In genomic region chr19:8605241-8605558, GRCm38 (mm10) we compare ENCODE assay signal across 21 mouse cellular contexts. TPM values are rescaled to one million over a fixed set of nuclear protein-coding genes. Genes with fewer than 3 reads are reported as not detected.
A peak's percentile ranks its signal among the peaks of the same experiment; 100 is the strongest.
DNase-seq lines count a peak whose midpoint lies in the region; ATAC-seq and TF ChIP-seq lines count a peak whose summit lies in the region.
"Had no signal": no experiment of that assay in that cellular context is flagged by ENCODE, and none has a peak within 500 bp of the region (broad histone marks: within the 10 kb centered on the region; RNA-seq: fewer than 3 reads in every experiment).

No protein-coding gene starts in this region.

- H3K9me3 ChIP-seq in stomach, embryonic 15.5 days: no peaks in the 10 kb centered on the region
- H3K9me3 ChIP-seq in stomach, postnatal 0 days (ENCODE audit: control insufficient read depth, low read length): no peaks in the 10 kb centered on the region
- no peaks in the 10 kb centered on the region for H3K9me3 ChIP-seq in kidney, embryonic 16.5 days (ENCODE audit: low read length)
- H3K9me3 ChIP-seq in liver, embryonic 12.5 days (replicated peaks): no peaks in the 10 kb centered on the region
- H3K9me3 ChIP-seq in hindbrain, embryonic 14.5 days (ENCODE audit: control insufficient read depth, low read length): no peaks in the 10 kb centered on the region
- no peaks in the 10 kb centered on the region for H3K9me3 ChIP-seq in midbrain, embryonic 13.5 days
- H3K9me3 ChIP-seq: embryonic facial prominence, embryonic 15.5 days; hindbrain, embryonic 10.5 days; limb, embryonic 10.5 days; midbrain, embryonic 10.5 days had no signal

- no peak overlapping the region for H3K27ac ChIP-seq in stomach, embryonic 15.5 days
- H3K27ac ChIP-seq in stomach, postnatal 0 days (replicated peaks): no peak overlapping the region
- H3K27ac ChIP-seq in kidney, embryonic 16.5 days (ENCODE audit: low read length): no peak overlapping the region
- no peak overlapping the region for H3K27ac ChIP-seq in liver, embryonic 12.5 days
- no peak overlapping the region for H3K27ac ChIP-seq in hindbrain, embryonic 14.5 days
- H3K27ac ChIP-seq in midbrain, embryonic 13.5 days: no peak overlapping the region
- H3K27ac ChIP-seq: embryonic facial prominence, embryonic 15.5 days; hindbrain, embryonic 10.5 days; limb, embryonic 10.5 days; midbrain, embryonic 10.5 days had no signal

- no peak overlapping the region for H3K9ac ChIP-seq in stomach, embryonic 15.5 days
- no peak overlapping the region for H3K9ac ChIP-seq in stomach, postnatal 0 days (ENCODE audit: low read length)
- no peak overlapping the region for H3K9ac ChIP-seq in kidney, embryonic 16.5 days (replicated peaks; ENCODE audit: low read length)
- H3K9ac ChIP-seq in liver, embryonic 12.5 days: no peak overlapping the region
- no peak overlapping the region for H3K9ac ChIP-seq in hindbrain, embryonic 14.5 days
- H3K9ac ChIP-seq in midbrain, embryonic 13.5 days (replicated peaks): no peak overlapping the region
- H3K9ac ChIP-seq: embryonic facial prominence, embryonic 15.5 days had no signal

- DNase-seq in stomach, postnatal 0 days (ENCODE audit: low spot score): no peak
- DNase-seq in hindbrain, embryonic 14.5 days (ENCODE audit: low spot score): no peak
- DNase-seq in frontal cortex, postnatal 25 days (ENCODE audit: low spot score in 2 of 2): no peak
- DNase-seq: cerebellum, adult 11 months; layer of hippocampus, postnatal 36 days; thymus, postnatal 36 days had no signal

- H3K36me3 ChIP-seq in stomach, embryonic 15.5 days: no peaks in the 10 kb centered on the region
- H3K36me3 ChIP-seq in stomach, postnatal 0 days (ENCODE audit: control insufficient read depth, insufficient read depth, low read length): no peaks in the 10 kb centered on the region
- no peaks in the 10 kb centered on the region for H3K36me3 ChIP-seq in kidney, embryonic 16.5 days (ENCODE audit: insufficient read depth, low read length)
- H3K36me3 ChIP-seq in liver, embryonic 12.5 days: no peaks in the 10 kb centered on the region
- H3K36me3 ChIP-seq in hindbrain, embryonic 14.5 days (replicated peaks; ENCODE audit: control insufficient read depth, insufficient read depth): no peaks in the 10 kb centered on the region
- H3K36me3 ChIP-seq in midbrain, embryonic 13.5 days: no peaks in the 10 kb centered on the region
- H3K36me3 ChIP-seq: embryonic facial prominence, embryonic 15.5 days; hindbrain, embryonic 10.5 days; limb, embryonic 10.5 days; midbrain, embryonic 10.5 days had no signal

- H3K4me3 ChIP-seq in stomach, embryonic 15.5 days (replicated peaks): no peak overlapping the region
- H3K4me3 ChIP-seq in stomach, postnatal 0 days (ENCODE audit: low read depth, low read length): no peak overlapping the region
- no peak overlapping the region for H3K4me3 ChIP-seq in kidney, embryonic 16.5 days (ENCODE audit: low read length)
- no peak overlapping the region for H3K4me3 ChIP-seq in liver, embryonic 12.5 days
- H3K4me3 ChIP-seq in hindbrain, embryonic 14.5 days (replicated peaks; ENCODE audit: low read length): no peak overlapping the region
- no peak overlapping the region for H3K4me3 ChIP-seq in midbrain, embryonic 13.5 days (replicated peaks)
- H3K4me3 ChIP-seq: embryonic facial prominence, embryonic 15.5 days; hindbrain, embryonic 10.5 days; limb, embryonic 10.5 days; midbrain, embryonic 10.5 days; myocyte had no signal

- peak; percentile 38; the same call in 1 of the 2 replicates for ATAC-seq in stomach, embryonic 15.5 days (ENCODE audit: insufficient read depth, low FRiP score, low read depth)
- no peak for ATAC-seq in stomach, postnatal 0 days (ENCODE audit: low FRiP score, low TSS enrichment)
- ATAC-seq in kidney, embryonic 16.5 days (ENCODE audit: low FRiP score, low TSS enrichment): peak; percentile 80
- peak; percentile 6; the same call in 1 of the 2 replicates for ATAC-seq in liver, embryonic 12.5 days
- ATAC-seq in hindbrain, embryonic 14.5 days (ENCODE audit: low FRiP score): no peak
- no peak for ATAC-seq in midbrain, embryonic 13.5 days
- ATAC-seq: forebrain, embryonic 14.5 days had no signal

- no peaks in the 10 kb centered on the region for H3K4me1 ChIP-seq in stomach, embryonic 15.5 days
- no peaks in the 10 kb centered on the region for H3K4me1 ChIP-seq in stomach, postnatal 0 days (replicated peaks; ENCODE audit: control insufficient read depth, insufficient read depth)
- no peaks in the 10 kb centered on the region for H3K4me1 ChIP-seq in kidney, embryonic 16.5 days (ENCODE audit: insufficient read depth, low read length)
- H3K4me1 ChIP-seq in liver, embryonic 12.5 days: peaks cover 51% of the 10 kb centered on the region
- no peaks in the 10 kb centered on the region for H3K4me1 ChIP-seq in hindbrain, embryonic 14.5 days (replicated peaks; ENCODE audit: control insufficient read depth, insufficient read depth, low read length)
- no peaks in the 10 kb centered on the region for H3K4me1 ChIP-seq in midbrain, embryonic 13.5 days (replicated peaks)
- H3K4me1 ChIP-seq: embryonic facial prominence, embryonic 15.5 days; hindbrain, embryonic 10.5 days; limb, embryonic 10.5 days had no signal

- 79% methylated on average over 3 of the region's 3 CpGs for WGBS in stomach, embryonic 15.5 days
- WGBS in stomach, postnatal 0 days: 72% methylated on average over 3 of the region's 3 CpGs
- WGBS in kidney, embryonic 16.5 days: 91% methylated on average over 3 of the region's 3 CpGs
- 38% methylated on average over 3 of the region's 3 CpGs for WGBS in liver, embryonic 12.5 days (ENCODE audit: insufficient replicate concordance)
- WGBS in hindbrain, embryonic 14.5 days: 92% methylated on average over 3 of the region's 3 CpGs
- 92% methylated on average over 3 of the region's 3 CpGs for WGBS in midbrain, embryonic 13.5 days

- no peak overlapping the region for H3K4me2 ChIP-seq in stomach, embryonic 15.5 days
- no peak overlapping the region for H3K4me2 ChIP-seq in stomach, postnatal 0 days (replicated peaks; ENCODE audit: low read depth)
- H3K4me2 ChIP-seq in kidney, embryonic 16.5 days (replicated peaks; ENCODE audit: low read depth, low read length): no peak overlapping the region
- H3K4me2 ChIP-seq in liver, embryonic 12.5 days: no peak overlapping the region
- H3K4me2 ChIP-seq in hindbrain, embryonic 14.5 days (replicated peaks): no peak overlapping the region
- H3K4me2 ChIP-seq in midbrain, embryonic 13.5 days (replicated peaks): no peak overlapping the region
- H3K4me2 ChIP-seq: embryonic facial prominence, embryonic 15.5 days had no signal

- TF ChIP-seq CTCF in stomach, postnatal 0 days (IDR thresholded peaks at IDR 0.05; ENCODE audit: low read depth): no peak

- no peak for TF ChIP-seq EP300 in stomach, postnatal 0 days (optimal IDR thresholded peaks at IDR 0.05)

- H3K27me3 ChIP-seq in stomach, embryonic 15.5 days (replicated peaks): no peaks in the 10 kb centered on the region
- H3K27me3 ChIP-seq in stomach, postnatal 0 days (ENCODE audit: control insufficient read depth, insufficient read depth, low read length): no peaks in the 10 kb centered on the region
- no peaks in the 10 kb centered on the region for H3K27me3 ChIP-seq in kidney, embryonic 16.5 days (ENCODE audit: insufficient read depth, low read length)
- peaks cover 18% of the 10 kb centered on the region for H3K27me3 ChIP-seq in liver, embryonic 12.5 days (replicated peaks)
- H3K27me3 ChIP-seq in hindbrain, embryonic 14.5 days (ENCODE audit: control insufficient read depth, insufficient read depth, low read length): no peaks in the 10 kb centered on the region
- H3K27me3 ChIP-seq in midbrain, embryonic 13.5 days: no peaks in the 10 kb centered on the region
- H3K27me3 ChIP-seq: embryonic facial prominence, embryonic 15.5 days had no signal

RNA-seq across cellular contexts. Expression of gene Slc22a6, which starts 12.6 kb away (rescaled TPM):
- not detected in 2 replicates for polyA plus RNA-seq in stomach, embryonic 15.5 days (2015; fragmentation: Nextera tagmentation; extraction: Ambion mirVana)
- polyA plus RNA-seq in stomach, postnatal 0 days (2015; fragmentation: Nextera tagmentation; extraction: Ambion mirVana): not detected in 2 replicates
- polyA plus RNA-seq in kidney, embryonic 16.5 days (2015; fragmentation: Nextera tagmentation; extraction: Ambion mirVana): 48.8 and 59.4 TPM in 2 replicates
- not detected in 2 replicates for polyA plus RNA-seq in liver, embryonic 12.5 days (2016; fragmentation: Nextera tagmentation; extraction: Ambion mirVana)
- polyA plus RNA-seq in hindbrain, embryonic 14.5 days (2014; fragmentation: Nextera tagmentation; extraction: Ambion mirVana): 3.5 and 3.7 TPM in 2 replicates
- 8.5 and 9.5 TPM in 2 replicates for polyA plus RNA-seq in midbrain, embryonic 13.5 days (2015; fragmentation: Nextera tagmentation; extraction: Ambion mirVana)
- polyA plus RNA-seq: C2C12; heart, embryonic 14.5 days; intestine, embryonic 14.5 days; limb, embryonic 10.5 days; lung, embryonic 16.5 days; myocyte; stomach, embryonic 16.5 days had no signal

RNA-seq across cellular contexts. Expression of gene Slc22a8, which starts 14.1 kb away (rescaled TPM):
- polyA plus RNA-seq in stomach, embryonic 15.5 days (2015; fragmentation: Nextera tagmentation; extraction: Ambion mirVana): 0.05 and 0.12 TPM in 2 replicates
- polyA plus RNA-seq in stomach, postnatal 0 days (2015; fragmentation: Nextera tagmentation; extraction: Ambion mirVana): 0.06 TPM in 1 of 2 replicates, not detected in the other
- 15.7 and 16.3 TPM in 2 replicates for polyA plus RNA-seq in kidney, embryonic 16.5 days (2015; fragmentation: Nextera tagmentation; extraction: Ambion mirVana)
- polyA plus RNA-seq in liver, embryonic 12.5 days (2016; fragmentation: Nextera tagmentation; extraction: Ambion mirVana): 1.6 and 1.7 TPM in 2 replicates
- 9.2 and 11.9 TPM in 2 replicates for polyA plus RNA-seq in hindbrain, embryonic 14.5 days (2014; fragmentation: Nextera tagmentation; extraction: Ambion mirVana)
- polyA plus RNA-seq in midbrain, embryonic 13.5 days (2015; fragmentation: Nextera tagmentation; extraction: Ambion mirVana): 3.8 and 4.2 TPM in 2 replicates
- polyA plus RNA-seq: C2C12; heart, embryonic 14.5 days; limb, embryonic 10.5 days; myocyte had no signal

RNA-seq across cellular contexts. Expression of gene Chrm1, which starts 58.4 kb away (rescaled TPM):
- polyA plus RNA-seq in stomach, embryonic 15.5 days (2015; fragmentation: Nextera tagmentation; extraction: Ambion mirVana): 0.88 and 0.98 TPM in 2 replicates
- polyA plus RNA-seq in stomach, postnatal 0 days (2015; fragmentation: Nextera tagmentation; extraction: Ambion mirVana): 1.4 and 1.8 TPM in 2 replicates
- polyA plus RNA-seq in kidney, embryonic 16.5 days (2015; fragmentation: Nextera tagmentation; extraction: Ambion mirVana): 0.11 and 0.14 TPM in 2 replicates
- polyA plus RNA-seq in liver, embryonic 12.5 days (2016; fragmentation: Nextera tagmentation; extraction: Ambion mirVana): not detected in 2 replicates
- 0.30 and 0.35 TPM in 2 replicates for polyA plus RNA-seq in hindbrain, embryonic 14.5 days (2014; fragmentation: Nextera tagmentation; extraction: Ambion mirVana)
- 0.31 and 0.58 TPM in 2 replicates for polyA plus RNA-seq in midbrain, embryonic 13.5 days (2015; fragmentation: Nextera tagmentation; extraction: Ambion mirVana)
- polyA plus RNA-seq: C2C12; midbrain, embryonic 10.5 days; myocyte had no signal

Comparison
In these comparisons a context has a peak if more than half of its experiments do, and no peak if none do; other contexts are left out.
1. ATAC-seq: peak in stomach, embryonic 15.5 days (single experiment), kidney, embryonic 16.5 days (single experiment) and liver, embryonic 12.5 days (single experiment); none in stomach, postnatal 0 days (single experiment), hindbrain, embryonic 14.5 days (single experiment) and midbrain, embryonic 13.5 days (single experiment).